Mouse (Mus musculus) layer of hippocampus, adult 18-20 months (tissue): ENCODE measurements around the gene Rangap1. TPM values are rescaled to one million over a fixed set of nuclear protein-coding genes. Genes with fewer than 3 reads are reported as not detected.
"Not testable (repeated sequence)": the region's sequence is repeated elsewhere in the genome, so short reads cannot be mapped to it uniquely, and the experiment has no call there.

Experiments
- DNase-seq, 2 experiments: peaks; one replicate each; pipeline ENCODE4 v3.0.0; 2022; ENCODE audit warnings: low spot score in 2 of 2
- total RNA-seq, 2 experiments: library from RNA; stranded (reverse); gene quantifications; 2 replicates each; pipeline ENCODE4 v1.2.3; 2021

Gene Rangap1
- total RNA-seq, 2 experiments from 2014 or later: 158 to 167 TPM

DNA sequence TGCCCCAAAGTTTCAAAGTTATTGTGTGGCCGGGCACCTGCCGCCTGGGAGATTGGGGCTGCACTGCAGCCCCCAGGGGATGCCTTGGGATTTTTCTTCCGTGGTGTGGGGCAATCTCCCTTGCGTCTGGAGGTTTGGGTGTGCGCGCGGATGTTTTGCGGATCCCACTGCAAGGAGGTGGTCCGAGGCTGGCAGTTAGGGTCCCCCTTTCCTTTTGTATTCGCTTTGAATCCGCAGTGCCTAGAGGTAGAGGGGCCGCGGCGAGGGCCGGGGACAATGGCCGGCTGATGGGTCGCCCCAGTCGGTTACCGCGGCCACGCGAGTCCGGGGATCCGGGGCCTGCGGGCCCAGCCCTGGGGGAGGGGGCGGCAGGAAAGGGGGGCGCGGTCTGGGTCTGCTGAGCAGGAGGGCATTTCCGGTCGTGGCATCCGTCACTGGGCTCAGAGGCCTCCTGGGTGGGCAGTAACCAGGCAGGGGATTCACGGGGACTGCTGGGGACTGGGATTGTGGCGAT lies 328 bp upstream of the Rangap1 start:
- peak in 1 of 2 experiments; percentile 29 for DNase-seq

DNA sequence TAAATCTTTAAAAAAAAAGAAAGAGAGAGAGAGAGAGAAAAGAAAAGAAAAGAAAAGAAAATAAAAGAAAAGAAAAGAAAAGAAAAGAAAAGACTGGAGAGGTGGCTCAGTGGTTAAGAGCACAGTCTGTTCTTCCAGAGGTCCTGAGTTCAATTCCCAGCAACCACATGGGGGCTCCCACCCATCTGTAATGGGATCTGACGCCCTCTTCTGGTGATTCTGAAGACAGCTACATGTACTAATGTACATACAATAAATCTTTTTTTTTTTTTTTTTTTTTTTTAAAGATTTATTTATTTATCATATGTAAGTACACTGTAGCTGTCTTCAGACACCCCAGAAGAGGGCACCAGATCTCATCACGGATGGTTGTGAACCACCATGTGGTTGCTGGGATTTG lies 3.0 kb downstream of the Rangap1 start:
- not testable (repeated sequence) for DNase-seq

DNA sequence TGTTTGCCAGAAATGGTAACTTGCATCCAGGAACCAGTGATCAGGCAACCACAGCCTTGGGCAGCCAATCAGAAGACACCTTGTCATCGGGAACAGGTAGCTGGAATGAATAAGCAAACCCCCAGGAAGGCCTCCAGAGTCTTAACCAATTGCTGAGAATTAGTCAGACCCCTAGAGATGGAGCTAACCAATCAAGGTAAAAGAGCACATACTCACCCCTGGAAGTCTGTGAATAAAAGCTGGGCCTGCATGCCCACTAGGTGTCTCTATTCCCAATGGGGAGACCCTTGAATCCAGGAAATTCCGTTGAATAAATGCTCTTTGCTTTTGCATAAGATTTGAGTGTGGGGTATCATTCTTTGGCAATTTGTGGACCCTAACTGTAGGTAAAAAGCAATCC lies 5.4 kb downstream of the Rangap1 start:
- peak in 1 of 2 experiments; percentile 32 for DNase-seq

DNA sequence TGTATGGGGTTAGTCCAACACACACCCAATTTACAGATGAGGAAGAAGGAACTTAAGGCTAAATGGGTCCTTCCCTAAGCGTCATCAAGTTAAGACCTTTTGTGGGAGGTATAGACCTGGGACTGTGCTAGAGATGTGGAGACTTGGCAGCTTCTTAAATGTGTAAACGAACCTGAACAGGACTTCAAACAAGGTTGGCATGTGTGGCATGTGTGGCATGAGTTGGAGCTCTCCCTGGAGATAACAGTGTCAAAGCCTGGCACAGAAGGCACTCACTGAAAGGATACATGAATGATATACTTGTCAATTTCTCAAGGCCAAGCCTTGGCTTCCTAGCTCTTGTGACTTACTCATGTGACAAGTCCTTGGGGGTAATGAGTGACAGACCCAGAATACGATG lies 6.0 kb downstream of the Rangap1 start:
- no peak for DNase-seq

DNA sequence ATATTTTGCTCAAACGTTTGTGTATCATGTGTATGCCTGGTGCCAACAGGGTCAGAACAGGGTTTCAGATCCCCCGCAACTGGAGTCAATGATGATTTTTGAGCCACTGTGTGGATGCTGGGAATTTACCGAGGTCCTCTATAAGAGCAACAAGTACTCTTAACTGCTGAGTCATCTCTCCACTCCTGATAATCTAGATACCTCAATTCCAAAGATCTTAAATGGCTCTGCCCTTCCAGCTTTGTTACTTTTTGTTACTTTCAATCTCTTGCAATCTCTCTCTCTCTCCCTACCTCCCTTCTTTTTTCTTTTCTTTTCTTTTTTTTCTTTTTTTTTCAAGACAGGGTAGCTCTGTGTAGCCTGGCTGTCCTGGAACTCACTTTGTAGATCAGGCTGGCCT lies 10.3 kb downstream of the Rangap1 start:
- no peak for DNase-seq

DNA sequence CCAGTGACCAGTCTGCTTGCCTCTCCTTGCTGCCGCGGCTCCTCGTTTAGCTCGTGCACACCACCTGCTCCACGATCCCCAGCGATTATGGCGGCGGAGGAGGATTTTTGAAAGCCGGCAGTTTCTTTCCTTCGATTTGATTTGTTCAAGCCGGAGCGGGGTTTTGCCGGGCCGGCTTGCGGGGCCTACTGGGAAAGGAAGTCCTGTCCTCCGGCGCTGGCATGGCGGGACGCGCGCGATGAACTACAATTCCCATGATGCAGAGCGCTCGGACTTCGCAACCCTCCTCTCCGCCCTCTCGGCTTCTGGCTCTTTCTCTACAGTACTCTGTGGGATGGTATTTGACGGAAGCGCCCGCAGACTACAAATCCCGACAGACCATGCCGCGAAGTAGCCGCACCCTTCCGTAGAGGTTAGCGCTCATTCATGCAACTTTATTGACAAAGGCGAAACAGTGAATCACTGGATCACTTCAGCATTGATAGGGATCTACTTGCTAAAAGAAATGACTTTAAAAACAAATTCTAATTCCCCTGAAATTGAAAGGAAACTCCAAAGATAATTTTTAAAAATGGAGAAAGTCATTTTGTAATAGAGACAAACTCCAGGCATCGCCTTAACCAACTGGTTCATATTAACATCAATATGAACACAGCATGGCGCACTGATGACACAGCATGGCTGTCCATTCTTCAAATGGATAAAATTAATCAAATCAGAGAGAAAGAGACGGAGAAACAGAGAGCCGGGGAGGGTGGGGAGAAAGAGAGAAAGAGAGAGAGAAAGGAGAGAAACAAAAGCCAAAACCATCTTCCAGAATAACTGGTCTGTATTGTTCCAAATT lies 15.3 kb downstream of the Rangap1 start:
- peak; percentile 99 to 100 for DNase-seq

DNA sequence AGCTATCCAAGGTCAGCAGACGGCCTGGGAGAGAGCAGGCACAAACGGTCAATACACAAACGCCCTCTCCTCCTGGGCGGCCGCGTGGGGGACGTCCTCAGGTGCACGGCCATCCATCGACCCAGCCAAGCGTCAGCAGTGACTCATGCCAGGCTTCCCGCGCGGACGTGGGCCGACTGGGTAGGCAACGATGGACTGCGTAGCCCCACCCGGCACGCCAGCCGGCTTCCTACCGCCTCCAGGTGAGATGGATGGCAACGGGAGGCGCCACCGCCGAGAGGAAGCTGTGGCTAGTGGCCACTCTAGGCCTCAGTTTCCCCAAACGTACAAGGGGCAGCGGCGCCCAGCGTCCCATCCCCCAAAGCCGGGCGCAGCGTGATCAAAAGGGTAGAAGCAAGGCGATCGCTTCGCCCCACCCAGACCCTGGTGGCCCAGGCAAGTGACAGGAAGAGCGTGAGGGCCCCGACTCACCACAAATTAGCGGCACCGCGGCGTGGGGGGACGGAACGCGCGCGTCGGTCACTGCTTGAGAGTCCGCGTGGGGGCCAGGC lies 16.0 kb downstream of the Rangap1 start:
- DNase-seq: peak; percentile 25 to 51

DNA sequence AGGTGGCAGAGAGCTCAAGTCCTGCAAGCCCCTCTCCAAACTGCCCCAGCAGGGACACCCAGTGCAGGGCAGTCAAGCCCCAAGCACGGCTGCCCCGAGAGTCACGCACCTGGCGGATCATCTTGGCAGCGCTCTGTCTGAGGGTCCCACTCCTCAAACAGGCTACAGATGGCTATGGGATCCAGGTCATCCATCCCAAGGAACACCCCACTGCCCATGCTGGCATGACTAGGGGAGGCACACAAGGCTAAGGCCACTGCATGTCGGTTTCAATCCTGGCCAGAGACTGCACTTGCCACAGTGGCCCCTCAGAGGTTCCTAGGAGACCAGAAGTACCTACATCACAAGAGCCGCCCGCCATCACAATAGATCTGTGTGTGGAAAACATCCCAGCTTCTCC lies 19.4 kb downstream of the Rangap1 start:
- no peak for DNase-seq

DNA sequence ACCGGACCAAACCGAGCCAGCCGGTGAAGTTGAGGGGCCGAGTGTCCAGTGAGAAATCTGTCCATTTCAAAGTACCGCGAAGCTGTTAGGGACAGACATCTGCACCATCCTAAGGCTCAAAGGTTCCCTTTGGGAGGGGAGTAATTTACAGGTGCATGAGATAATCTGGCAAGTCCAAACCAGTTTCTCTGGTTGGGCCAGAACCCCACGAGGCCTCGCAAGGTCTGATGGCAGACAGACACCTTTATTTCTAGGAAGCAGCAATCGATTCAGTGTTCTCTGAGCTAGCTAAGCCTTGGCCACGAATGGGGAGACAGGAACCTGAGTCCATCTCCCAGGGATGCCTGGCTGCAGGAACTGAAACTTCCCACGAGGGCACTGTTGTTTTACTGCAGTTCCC lies 21.7 kb downstream of the Rangap1 start:
- DNase-seq: no peak

DNA sequence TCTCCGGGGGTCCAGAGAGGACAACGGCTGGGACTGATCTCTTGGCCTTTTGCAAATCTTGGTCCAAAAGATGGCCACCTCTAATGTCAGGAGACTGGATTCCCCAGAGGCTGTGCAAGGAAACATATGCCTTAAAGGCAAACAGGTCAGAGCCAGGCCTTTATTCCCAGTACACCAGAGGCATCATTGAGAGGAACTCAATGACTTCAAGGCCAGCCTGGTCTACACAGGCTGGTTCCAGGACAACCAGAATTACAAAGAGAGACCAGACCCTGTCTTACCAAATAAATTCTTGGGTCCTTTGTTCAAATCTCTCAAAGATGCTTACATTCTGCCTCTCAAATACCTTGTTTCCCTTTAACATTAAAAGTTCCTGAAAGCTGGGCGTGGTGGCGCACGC lies 23.0 kb downstream of the Rangap1 start:
- no peak for DNase-seq

DNA sequence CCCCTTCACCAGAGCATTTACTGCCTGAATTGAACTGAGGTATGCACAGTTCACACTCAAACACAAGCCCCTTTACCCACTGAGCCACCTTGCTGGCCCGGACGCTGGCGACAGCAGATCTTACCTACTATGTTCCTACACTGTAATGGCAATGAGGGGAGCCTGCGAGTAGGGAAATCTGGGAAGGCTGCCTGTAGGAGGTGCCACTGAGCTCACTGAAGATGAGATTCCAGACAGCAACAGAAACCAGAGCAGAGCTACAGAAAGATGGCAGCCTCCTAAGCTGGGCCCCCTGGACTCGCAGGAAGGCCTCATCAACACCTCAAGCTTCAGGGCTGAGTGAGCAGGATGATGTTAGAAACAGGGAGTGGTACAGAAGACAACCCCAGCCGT lies 26.2 kb downstream of the Rangap1 start:
- no peak for DNase-seq

DNA sequence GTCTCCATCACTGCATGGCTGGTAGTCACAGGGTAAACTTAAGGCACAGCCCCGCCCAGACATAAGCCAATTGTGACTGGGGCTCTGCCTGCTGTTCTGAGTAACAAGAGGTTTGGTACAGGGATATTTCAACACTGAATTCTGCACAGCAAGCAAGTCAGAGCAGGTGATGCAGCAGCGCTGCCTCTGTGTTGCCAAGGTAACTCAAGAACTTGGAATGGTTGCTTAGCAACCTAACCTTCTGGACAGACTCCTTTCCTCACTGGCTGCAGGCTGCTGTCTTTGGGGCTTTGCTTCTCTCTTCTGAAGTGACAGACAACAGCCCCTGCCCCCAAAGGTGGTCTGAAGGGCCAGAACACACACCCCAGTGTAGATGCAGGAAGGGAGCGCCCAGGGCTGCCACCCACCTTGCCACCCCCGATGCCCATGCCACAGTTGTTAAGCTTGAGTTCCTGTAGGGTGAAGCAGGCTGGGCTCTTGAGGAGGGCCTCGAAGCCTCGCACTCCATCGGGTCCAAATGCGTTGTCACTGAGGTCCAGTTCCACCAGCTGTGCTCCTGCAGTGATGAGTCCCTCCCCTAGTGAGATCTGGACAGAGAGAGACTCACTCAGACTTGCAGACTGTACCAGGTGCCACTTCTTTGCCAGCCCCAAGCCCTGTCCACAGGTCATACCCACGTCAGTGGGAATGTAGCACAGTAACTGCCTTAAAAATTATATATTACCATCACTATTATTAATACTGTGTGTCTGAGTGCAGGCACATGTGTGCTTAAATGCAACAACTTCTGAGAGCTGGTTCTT lies 26.8 kb downstream of the Rangap1 start:
- peak in 1 of 2 experiments; percentile 46 for DNase-seq

DNA sequence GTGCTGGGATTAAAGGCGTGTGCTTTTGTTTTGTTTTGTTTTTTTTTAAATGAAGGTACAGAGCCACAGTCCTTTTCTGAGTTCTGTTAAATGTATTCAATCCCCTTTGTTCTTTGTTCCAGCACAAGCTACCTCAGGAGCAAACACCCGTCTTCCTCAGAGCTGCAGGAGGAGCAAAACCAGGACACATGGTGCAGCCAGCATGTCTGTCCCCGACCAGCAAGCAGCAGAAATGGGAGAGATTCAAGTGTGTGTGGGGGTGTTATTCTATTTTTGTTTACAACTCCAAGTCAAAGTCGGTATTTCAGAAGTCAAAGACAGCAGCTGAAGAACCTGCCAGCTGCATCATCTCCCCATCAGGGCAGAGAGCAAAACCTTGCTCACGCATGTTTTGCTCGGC lies 31.6 kb downstream of the Rangap1 start:
- no peak for DNase-seq

DNA sequence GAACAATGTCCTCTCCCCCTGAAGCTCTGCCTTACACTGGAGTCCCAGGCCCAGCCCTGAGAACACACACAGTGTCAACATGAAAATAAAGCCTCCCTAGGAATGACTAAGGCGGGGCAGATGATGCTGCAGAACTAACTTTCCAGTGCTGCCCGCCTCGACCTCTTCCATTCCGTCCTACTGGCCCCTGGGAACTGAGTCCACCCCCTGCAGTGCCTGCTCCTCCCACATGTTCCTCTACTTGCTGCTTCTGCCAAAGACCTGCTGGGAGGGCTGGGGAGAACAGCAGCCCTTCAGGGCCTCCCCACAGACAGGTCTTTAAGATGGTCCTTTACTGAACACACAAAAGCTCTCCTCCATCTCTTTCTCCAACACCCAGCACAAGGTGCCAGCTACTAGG lies 34.5 kb downstream of the Rangap1 start:
- DNase-seq: no peak

DNA sequence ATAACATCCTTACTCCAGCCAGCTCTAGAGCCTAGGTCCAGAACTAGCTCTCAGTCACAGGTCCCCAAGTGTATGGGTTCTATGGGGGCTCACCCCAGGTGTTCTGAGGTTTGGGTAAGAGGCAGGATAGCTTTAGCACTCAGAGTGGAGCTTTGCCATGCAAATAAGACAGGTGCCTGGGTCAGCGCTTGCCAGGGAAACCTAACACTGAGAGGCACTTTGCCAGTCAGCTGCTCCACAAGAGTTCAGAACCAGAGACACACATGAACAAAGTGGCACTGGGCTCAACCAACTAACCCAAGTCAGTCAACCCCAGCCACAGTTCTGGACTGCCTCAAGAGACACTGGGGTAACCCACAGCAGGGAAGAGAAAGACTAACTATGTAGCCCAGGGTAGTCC lies 35.6 kb downstream of the Rangap1 start:
- DNase-seq: no peak

DNA sequence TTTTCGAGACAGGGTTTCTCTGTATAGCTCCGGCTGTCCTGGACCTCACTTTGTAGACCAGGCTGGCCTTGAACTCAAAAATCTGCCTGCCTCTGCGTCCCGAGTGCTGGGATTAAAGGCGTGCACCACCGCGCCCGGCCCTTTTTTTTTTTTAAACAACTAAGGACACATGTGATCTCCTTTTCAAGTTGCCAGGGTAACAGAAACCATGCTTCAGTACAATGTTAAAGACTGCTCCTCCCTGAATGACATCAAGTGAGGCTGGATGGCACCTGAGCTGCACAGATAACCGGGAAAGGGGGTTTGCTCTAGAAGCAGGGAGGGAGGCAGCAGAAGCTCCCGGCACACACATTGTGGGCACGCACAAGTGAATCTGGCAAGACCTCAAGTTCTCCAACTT lies 36.3 kb downstream of the Rangap1 start:
- DNase-seq: no peak

DNA sequence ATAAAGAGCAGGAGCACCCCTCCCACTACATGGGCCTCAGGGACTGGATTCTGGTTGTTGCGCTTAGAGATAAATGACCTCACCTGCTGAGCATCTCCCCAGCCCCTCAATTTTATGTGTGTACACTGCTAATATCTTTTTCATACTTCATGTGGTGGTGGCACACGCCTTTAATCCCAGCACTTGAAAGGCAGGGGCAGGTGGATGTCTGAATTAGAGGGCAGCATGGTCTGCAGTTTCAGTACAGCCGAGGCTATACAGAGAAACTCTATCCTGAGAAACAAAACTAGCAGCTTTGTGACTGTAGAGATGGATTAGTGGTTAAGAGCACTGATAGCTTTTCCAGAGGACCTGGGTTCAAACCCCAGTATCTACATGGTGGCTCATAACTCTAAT lies 42.2 kb downstream of the Rangap1 start:
- DNase-seq: no peak

DNA sequence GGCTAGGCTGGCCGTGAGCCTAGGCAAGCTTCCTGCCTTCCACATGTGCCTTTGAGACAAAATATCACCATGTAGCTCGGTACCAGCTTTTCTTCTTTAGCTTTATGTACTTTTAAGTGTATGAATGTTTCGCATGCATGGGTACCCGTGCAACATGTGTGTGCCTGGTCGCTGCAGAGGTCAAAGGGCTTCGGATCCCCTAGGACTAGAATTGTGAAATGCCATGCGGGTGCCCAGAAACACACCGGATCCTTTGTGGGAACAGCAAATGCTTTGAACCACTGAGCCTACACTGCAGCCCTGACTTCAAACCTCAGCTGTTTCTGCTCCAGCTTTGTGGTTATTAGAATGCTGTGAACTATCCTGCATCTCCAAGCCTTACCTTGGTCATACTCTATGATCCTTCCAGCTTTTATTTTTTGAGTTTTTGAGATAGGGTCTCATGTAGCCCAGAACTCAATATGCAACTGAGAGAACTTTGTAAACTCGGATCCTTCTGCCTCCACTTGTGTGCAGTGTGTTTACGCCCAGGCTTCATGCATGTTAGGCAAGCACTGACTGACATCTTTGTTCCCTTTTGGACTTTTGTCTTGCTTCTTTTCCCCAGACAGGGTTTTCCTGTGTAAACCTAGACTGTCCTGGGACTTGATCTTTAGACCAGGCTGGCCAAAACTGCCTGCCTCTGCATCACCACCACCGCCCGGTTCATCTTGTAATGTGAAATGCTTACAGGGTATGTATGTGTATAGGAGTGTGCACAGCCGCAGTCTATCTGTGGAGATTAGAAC lies 42.8 kb downstream of the Rangap1 start:
- no peak for DNase-seq

DNA sequence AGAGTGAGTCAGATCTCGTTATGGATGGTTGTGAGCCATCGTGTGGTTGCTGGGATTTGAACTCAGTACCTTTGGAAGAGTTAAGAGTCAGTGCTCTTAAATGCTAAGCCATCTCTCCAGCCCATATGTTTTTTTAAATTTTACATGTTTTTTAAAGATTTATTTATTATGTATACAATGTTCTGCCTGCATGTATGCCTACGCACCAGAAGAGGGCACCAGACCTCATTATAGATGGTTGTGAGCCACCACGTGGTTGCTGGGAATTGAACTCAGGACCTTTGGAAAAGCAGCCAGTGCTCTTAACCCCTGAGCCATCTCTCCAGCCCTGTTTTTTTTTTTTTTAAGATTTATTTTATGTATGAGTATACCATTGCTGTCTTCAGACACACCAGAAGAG lies 44.0 kb downstream of the Rangap1 start:
- DNase-seq: not testable (repeated sequence)

DNA sequence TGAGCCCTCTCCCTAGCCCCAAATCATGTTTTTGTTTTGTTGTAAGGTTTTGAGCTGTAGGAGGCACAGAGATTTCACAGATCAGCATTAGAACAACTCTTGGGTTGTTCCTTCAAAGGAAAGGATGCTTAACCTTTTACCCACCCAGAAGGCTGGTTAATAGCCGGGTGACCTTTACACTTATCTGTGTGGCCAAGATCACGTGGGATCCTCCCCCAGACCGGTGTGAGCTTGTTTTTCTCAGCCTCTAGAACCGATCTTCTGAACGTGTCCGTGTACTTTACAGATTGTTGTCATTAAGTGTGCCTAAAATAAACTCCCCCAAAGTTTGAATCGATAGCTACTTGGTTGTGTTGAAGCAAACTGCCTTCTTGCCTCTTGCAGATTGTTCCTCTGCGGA lies 44.7 kb downstream of the Rangap1 start:
- DNase-seq: no peak

DNA sequence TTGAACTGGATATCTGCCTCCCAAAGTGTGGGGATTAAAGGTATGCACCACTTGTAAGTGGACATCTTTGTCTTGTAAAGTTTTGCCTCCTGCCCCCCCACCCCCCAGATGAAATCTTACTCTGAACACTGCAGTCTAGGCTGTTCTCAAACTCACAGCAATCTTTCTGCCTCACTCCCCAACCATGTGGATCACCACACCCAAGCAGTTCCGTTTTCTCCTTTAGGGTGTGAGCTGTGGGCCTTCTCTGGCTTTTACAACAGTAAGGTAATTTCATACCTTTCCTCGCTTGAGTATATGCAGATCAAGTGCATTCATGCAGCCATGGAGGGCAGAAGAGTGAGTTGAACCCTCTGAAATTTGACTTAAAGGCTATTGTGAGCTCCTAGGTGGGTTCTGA lies 45.2 kb downstream of the Rangap1 start:
- DNase-seq: no peak
